Mouse (Mus musculus) regulatory T cell (primary cell): ENCODE measurements around the gene A730071L15Rik.

Experiments used
- in situ Hi-C: fragments of 300-600 bp; cut with MboI, MseI; formaldehyde crosslinking; loops from one replicate; pipeline ENCODE4 v1.15.1; 2025; ENCODE audit warnings: high pct_unique_total_duplicates

Gene A730071L15Rik

DNA sequence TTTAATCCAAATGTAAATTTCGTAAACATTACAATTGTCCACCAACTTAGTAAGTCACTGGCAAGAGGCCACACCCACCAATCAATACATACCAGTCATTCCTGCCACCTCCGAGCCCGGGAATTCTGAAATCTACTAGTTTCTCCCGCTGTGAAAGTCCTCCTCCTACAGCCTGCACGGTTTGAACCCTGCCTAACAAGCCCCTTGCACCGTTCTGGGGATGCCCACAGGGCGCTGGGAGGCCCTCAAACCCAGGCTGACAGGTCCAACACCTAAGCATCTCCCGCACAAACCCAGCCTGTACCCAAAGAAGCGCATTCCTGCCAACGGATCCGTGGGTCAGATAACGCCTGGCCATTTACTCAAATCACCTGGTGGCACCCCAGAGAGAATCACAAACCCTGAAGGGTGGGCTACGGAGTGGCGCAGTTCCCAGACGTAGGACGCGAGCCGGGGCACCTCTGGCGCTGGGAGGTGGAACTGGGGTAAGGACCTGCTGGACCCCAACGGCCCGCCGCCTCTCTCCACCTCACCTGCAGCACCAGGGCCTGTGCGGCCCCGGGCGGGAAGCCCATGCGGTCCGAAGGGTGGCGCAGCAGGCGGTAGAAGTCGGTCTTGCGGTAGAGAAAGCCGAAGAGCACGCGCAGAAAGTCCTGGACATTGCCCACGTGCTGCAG lies at the start of gene A730071L15Rik:
Gene A730071L15Rik, plus strand, starts transcription at position 620 of the 677 bp plus-strand sequence.
- in situ Hi-C loops: loop anchor here (5.0 kb wide), 1 partner anchor 63 kb away; no protein-coding TSS in a partner anchor

GRCm38 (mm10) chr11:6152864-6153263 lies 47.0 kb upstream of the A730071L15Rik start:
- in situ Hi-C loops: loop anchor here (5.0 kb wide), 1 partner anchor 101 kb away; no protein-coding TSS in a partner anchor

GRCm38 (mm10) chr11:6154211-6154701 lies 45.6 kb upstream of the A730071L15Rik start:
- in situ Hi-C loops: loop anchor here (5.0 kb wide), 1 partner anchor 102 kb away; no protein-coding TSS in a partner anchor

GRCm38 (mm10) chr11:6156651-6157050 lies 43.2 kb upstream of the A730071L15Rik start:
- in situ Hi-C loops: no loop called here

GRCm38 (mm10) chr11:6157119-6157518 lies 42.7 kb upstream of the A730071L15Rik start:
- in situ Hi-C loops: no loop called here

GRCm38 (mm10) chr11:6158515-6158914 lies 41.3 kb upstream of the A730071L15Rik start:
- in situ Hi-C loops: no loop called here

DNA sequence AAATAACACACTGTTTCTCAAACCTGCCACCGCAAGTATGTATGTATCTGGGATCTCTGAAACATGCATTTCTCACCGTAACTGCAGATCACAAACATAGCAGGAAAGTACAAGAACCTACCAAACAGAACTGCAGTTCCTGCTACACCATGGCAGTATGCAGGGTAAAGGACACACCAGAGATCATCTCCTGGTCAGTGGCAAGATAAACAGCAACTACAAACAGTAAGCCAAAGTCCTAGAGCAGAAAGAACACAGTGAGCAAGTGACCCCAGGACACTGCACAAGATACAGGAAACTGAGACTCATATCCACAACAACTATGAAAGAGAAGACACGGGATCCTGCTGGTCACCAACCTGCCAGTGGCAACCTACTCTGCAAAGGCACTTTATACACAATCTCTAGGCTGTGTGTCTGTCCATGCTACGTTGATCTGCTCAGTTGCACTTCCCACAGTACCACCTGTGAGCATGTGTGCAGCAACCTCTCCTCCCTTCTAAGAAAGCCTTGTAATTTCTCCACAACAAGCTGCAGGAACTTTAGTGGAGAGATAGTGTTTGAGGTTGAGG lies 40.0 kb upstream of the A730071L15Rik start:
- in situ Hi-C loops: no loop called here

DNA sequence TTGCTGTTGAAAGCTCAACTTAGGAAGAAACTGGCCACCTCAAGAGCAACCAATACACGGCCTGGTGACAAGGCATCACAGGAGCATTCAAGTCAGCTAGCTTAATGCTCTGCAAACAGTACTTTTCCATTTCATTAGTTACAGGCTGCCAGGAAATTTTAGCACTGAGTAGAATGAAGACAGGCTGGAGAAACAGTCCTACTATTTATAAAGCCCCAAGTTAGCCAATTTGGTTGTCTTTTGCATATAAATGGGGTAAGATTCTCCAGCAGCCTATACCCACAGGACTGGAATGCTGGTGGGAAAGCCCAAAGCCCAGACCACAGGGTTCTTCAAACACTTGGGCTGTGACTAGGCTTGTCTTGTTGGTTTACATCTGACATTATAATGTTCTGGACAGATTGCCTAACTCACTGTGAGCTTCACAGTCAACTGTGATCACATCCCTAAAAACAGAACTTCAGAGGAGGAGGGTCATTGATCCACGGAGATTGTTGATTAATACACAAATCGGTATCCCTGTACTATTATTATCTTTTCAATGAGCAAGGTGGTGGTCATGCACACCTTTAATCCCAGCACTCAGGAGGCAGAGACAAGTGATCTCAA lies 39.1 kb upstream of the A730071L15Rik start:
- in situ Hi-C loops: no loop called here

DNA sequence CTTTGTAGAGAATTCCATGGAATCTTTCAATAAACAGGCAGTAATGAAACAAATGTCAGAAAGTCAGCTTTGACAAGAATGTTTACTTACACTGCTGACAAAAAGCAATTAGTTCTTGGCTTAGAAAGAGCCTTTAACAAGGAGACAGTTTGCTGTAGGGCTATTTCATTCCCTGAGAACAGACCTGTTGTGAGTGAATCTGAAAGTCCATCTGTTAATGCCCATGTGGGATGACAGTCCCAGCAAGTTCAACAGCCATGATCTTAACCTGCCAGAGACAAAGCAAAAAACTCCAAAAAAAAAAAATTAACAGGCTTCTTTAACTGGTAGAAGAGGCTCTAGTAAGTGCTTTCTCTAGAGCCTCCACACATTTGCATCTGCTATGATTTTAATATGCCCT lies 38.3 kb upstream of the A730071L15Rik start:
- in situ Hi-C loops: no loop called here

- in situ Hi-C loops: no loop called here
Measured at GRCm38 (mm10) chr11:6163062-6163461, 36.8 kb upstream of the A730071L15Rik start.

DNA sequence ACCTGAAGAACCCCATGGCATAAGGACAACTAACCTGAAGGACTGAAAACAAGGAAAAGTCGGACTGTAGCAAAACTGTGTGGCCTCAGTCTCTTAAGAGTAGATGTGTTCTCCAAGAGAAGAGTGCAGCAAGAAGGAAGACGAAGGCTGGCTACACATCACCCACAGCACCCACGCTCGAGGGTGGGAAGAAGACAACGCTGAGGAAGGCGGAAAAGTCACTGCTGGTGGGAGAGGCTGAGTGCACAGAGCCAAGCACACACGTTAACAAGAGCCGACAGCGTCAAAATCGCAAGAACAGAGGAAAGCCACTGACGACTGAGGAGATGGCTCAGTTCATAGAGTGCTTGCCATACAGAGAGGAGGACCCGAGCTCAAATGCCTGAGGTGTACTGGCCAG lies 36.1 kb upstream of the A730071L15Rik start:
- in situ Hi-C loops: no loop called here

DNA sequence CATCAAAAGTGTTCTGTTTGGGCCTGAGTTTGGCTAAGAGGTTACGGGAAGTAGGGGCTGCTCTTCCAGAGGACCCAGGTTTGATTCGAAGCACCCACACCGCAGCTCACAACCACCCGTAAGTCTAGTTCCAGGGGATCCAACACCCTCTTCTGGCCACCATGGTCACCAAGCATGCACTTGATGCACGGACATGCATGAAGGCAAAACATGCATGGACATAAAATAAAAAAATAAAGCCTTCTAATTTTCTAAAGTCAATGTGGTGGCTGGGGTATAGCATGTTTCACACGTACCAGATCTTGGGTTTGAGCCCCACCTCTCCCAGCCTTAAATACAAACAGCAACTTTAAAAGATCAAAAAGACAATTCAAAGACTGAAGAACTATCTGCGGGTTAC lies 35.0 kb upstream of the A730071L15Rik start:
- in situ Hi-C loops: no loop called here

DNA sequence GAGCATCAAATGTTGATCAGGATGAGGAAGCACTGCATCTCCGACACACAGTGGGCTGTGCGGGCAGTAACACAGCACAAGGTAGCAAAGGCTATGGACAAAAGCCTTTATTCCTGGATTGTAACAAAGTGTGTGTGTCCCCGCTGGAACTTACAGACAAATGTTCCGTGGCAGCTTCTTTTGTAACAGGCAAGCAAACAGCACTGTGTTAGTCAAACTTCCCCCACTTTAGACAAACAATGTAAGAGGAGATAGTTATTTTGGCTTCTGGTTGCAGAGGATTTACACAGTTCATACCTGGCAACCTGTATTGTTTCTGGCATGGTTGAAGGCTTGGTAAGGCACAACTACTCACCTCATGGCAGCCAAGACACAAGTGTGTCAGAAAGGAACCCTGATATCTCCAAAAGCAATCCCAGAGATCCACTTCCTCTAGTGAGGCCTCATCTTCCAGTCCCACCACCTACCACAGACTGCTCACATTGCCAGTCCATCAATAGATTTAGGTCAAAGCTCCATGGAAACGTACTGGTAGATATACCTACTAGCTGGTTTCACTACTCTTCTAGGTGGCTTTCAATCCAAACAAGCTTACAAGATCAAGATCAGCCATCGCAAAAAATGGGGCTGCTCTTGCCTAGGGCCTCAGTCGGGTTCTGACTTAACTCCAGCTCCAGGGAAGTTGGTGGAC lies 34.3 kb upstream of the A730071L15Rik start:
- in situ Hi-C loops: no loop called here

- in situ Hi-C loops: no loop called here
Measured at GRCm38 (mm10) chr11:6166351-6166750, 33.5 kb upstream of the A730071L15Rik start.

DNA sequence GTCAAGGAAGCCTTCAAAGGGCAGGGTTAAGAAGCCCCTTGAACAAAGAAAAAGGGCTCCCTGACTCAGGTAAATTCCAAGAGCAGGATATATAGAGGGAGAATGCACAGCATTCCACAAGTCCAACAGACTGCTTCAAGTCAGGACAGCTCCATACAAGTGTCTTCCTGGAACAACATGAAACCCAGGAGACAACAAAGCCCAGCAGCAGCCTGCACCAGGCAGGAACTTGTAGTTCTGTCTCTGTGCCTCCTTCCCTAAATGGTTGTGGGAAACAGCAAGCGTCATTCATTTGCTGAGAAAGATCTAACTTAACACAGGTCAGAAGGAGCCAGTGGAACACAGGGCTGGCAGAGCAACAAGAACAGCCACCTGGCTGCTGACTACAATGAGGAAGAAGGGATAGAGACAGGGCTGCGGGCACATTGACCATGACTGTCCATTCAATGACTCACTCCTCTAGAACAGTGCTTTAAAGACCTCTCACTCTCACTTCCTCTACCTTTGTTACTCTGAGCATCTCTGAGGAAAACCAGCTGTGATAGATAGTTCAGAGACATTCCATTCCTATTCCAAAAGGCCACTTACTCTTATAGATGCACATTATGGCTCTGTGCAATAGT lies 30.7 kb upstream of the A730071L15Rik start:
- in situ Hi-C loops: no loop called here

- in situ Hi-C loops: no loop called here
Measured at GRCm38 (mm10) chr11:6174719-6175118, 25.1 kb upstream of the A730071L15Rik start.

GRCm38 (mm10) chr11:6175506-6175905 lies 24.3 kb upstream of the A730071L15Rik start:
- in situ Hi-C loops: no loop called here

GRCm38 (mm10) chr11:6177781-6178420 lies 21.9 kb upstream of the A730071L15Rik start:
- in situ Hi-C loops: no loop called here

DNA sequence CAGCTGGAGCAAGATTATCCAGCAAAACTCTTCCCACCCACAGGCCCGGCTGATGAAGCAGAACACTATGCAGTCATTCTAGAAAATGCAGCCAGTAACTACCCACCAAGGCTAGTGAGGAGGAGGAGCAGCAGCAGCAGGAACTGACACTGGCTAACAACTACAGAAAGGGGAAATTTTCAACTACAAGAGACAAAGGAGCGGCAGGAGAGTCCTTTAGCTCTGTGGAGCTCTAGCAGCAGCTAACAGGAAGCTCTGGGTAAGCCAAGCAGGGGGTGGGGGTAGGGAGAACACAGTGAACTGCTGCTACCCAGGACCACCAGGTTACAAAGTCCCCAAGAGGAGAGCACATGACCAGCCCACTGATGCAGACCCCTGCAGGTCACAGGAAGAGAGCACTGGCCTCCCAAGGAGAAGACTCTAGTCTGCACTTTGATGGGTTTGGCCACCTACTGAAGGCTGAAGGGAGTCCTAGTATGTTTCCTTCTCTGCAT lies 21.1 kb upstream of the A730071L15Rik start:
- in situ Hi-C loops: no loop called here

GRCm38 (mm10) chr11:6179194-6179593 lies 20.6 kb upstream of the A730071L15Rik start:
- in situ Hi-C loops: no loop called here
